Mouse (Mus musculus) stomach, postnatal 0 days (tissue): ENCODE measurements around the gene Cfap43. TPM values are rescaled to one million over a fixed set of nuclear protein-coding genes. Genes with fewer than 3 reads are reported as not detected.
A peak's percentile ranks its signal among the peaks of the same experiment; 100 is the strongest.

Source experiments
- ATAC-seq: fragments of 200-750 bp; cut with Nextera tagmentation; 2 replicates; pipeline ENCODE4 v1.8.0; 2017; ENCODE audit not compliant: low FRiP score, low TSS enrichment
- DNase-seq: peaks from one replicate; pipeline ENCODE4 v3.0.0-alpha.2; 2016; ENCODE audit warnings: low spot score
- H3K27ac ChIP-seq: fragments of 300-500 bp; sonication (generic); replicated peaks from 2 replicates; pipeline ENCODE4 v1.5.1; 2014; ENCODE audit warnings: mild to moderate bottlenecking, control low read depth
- H3K27me3 ChIP-seq: fragments of 300-500 bp; sonication (generic); 2 replicates; pipeline ENCODE4 v1.6.1; 2014; ENCODE audit warnings: low read length; ENCODE audit not compliant: control insufficient read depth, insufficient read depth
- H3K36me3 ChIP-seq: fragments of 300-500 bp; sonication (generic); 2 replicates; pipeline ENCODE4 v1.6.1; 2014; ENCODE audit warnings: low read length, mixed read lengths; ENCODE audit not compliant: control insufficient read depth, insufficient read depth
- H3K4me1 ChIP-seq: fragments of 300-500 bp; sonication (generic); replicated peaks from 2 replicates; pipeline ENCODE4 v1.6.1; 2014; ENCODE audit warnings: antibody characterized with exemption; ENCODE audit not compliant: control insufficient read depth, insufficient read depth
- H3K4me2 ChIP-seq: fragments of 300-500 bp; sonication (generic); replicated peaks from 2 replicates; pipeline ENCODE4 v1.6.1; 2014; ENCODE audit warnings: low read depth, mild to moderate bottlenecking, control low read depth, moderate library complexity
- H3K4me3 ChIP-seq: fragments of 300-500 bp; sonication (generic); 2 replicates; pipeline ENCODE4 v1.5.1; 2014; ENCODE audit warnings: low read depth, low read length, control low read depth
- H3K9ac ChIP-seq: fragments of 300-500 bp; sonication (generic); 2 replicates; pipeline ENCODE4 v1.6.1; 2014; ENCODE audit warnings: mild to moderate bottlenecking, low read length, control low read depth, mixed read lengths
- H3K9me3 ChIP-seq: fragments of 300-500 bp; sonication (generic); 2 replicates; pipeline ENCODE4 v1.6.1; 2016; ENCODE audit warnings: low read length; ENCODE audit not compliant: control insufficient read depth
- CTCF ChIP-seq: IDR thresholded peaks from 2 replicates; pipeline ENCODE4 v1.5.1; 2016; ENCODE audit warnings: antibody characterized with exemption, low read depth, mild to moderate bottlenecking, moderate library complexity
- EP300 ChIP-seq: optimal IDR thresholded peaks from 2 replicates; pipeline ENCODE3; 2016; ENCODE audit warnings: antibody characterized with exemption
- WGBS: fragments of 180-500 bp; shearing (Covaris S2); extraction: QIAGEN DNeasy Blood & Tissue Kit; methylation state at CpG from one replicate; pipeline ENCODE4 v1.1.7; 2014; 5-methylcytosine and 5-hydroxymethylcytosine counted together
- polyA plus RNA-seq: library from polyadenylated mRNA; unstranded; fragments of >200 nt; fragmentation: Nextera tagmentation; extraction: Ambion mirVana; gene quantifications from 2 replicates; pipeline ENCODE4 v1.2.1, GENCODE M21; 2015

Cfap43 gene
- polyA plus RNA-seq, 1 experiment from 2014 or later = 0.51 TPM

DNA sequence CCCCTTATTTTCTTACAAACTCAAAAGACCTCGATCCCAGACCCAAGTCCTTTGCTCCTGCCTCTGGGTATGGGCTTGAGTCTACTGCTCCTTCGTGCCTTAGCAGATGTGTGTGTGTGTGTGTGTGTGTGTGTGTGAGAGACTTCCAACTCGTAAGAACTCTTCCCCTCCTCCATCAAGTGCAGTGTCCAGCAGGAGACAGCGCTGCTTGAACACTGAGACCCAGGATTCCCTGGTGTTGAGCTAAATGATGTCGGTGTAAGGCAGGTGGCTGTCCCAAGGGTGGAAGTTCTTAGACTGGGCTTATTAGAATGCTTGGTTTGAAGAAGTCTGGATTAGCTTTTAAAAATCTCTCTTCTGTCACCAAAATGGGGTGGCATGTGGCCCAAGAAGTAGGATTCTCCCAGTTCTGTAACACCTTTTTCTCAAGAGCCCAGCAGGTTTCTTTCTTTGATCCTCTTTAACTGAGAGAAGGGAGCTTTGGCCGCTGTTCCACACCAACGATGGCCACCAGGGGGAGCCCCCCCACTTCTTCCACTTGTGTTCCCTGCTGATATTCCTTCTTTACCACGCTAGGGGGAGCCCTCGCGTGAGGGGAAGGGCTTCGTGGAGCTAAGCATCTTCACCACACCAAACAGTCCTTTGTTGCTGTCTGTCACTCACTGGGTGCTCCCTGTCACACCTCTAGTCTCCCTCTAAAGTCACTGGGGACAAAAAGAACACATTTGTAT is 36.8 kb downstream of the Cfap43 start:
- WGBS = 22% methylated on average over 11 of the region's 11 CpGs
- Histone ChIP-seq H3K4me2 (no peak overlapping the region), H3K4me3 (no peak overlapping the region), H3K4me1 (no peaks in the 10 kb centered on the region), H3K27ac (no peak overlapping the region), H3K27me3 (no peaks in the 10 kb centered on the region), H3K36me3 (no peaks in the 10 kb centered on the region), H3K9ac (no peak overlapping the region), H3K9me3 (no peaks in the 10 kb centered on the region)
- peak; percentile 62 for ATAC-seq
- DNase-seq = peak; percentile 90
- peak; percentile 100 for TF ChIP-seq CTCF
- TF ChIP-seq EP300 = no peak

DNA sequence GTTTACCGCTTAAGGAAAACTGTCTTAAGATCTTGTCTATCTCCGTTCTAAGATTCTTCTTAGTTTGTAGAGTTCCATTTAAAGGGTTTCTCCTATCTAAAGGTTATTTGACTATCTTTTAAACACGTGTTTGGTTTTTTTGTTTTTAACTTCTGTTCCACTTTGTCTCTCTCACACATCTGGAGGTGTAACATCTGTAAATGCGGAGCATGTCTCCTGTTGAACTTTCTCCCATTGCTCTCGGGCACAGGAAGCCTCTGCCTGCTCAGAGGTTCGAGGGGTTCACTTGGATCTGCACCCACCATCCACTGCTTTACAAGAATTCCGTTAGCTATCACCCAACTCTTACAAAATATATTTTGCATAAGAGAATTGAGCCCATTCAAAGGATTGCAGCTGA is 37.5 kb downstream of the Cfap43 start:
- no peak overlapping the region for H3K27ac ChIP-seq
- no peak overlapping the region for H3K4me2 ChIP-seq
- H3K36me3 ChIP-seq = no peaks in the 10 kb centered on the region
- no peaks in the 10 kb centered on the region for H3K4me1 ChIP-seq
- no peaks in the 10 kb centered on the region for H3K27me3 ChIP-seq
- H3K4me3 ChIP-seq = no peak overlapping the region
- no peak for ATAC-seq
- no peak for DNase-seq
- no peaks in the 10 kb centered on the region for H3K9me3 ChIP-seq
- 76% methylated on average over 7 of the region's 7 CpGs for WGBS
- TF ChIP-seq EP300 (no peak), CTCF (no peak)
- H3K9ac ChIP-seq = no peak overlapping the region

DNA sequence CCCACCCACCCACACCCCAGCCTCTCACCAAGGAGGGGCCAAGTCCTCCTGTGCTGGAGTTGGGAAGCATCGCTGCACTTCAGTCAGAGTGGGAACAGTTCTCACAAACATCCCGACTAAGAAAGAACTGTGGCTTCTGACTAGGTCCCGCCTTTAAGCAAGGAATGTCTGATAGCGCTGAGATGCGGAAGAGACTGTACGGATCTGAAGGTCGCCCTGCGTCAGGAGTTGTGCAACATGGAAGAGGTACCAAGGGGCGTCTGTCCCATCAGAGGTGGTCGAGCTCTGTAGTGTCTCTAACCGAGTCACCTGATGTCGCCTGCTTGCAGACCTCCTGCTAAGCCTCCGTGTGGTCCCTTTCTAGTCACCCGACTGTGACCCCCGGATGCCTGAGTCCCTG is 42.8 kb downstream of the Cfap43 start:
- ATAC-seq (peak; percentile 36; the same call in 1 of the 2 replicates), DNase-seq (no peak)
- Histone ChIP-seq H3K4me3 (no peak overlapping the region), H3K27ac (no peak overlapping the region), H3K4me1 (no peaks in the 10 kb centered on the region), H3K27me3 (no peaks in the 10 kb centered on the region), H3K9ac (no peak overlapping the region), H3K4me2 (no peak overlapping the region), H3K36me3 (no peaks in the 10 kb centered on the region), H3K9me3 (no peaks in the 10 kb centered on the region)
- TF ChIP-seq EP300 = no peak
- no peak for TF ChIP-seq CTCF
- WGBS = 57% methylated on average over 15 of the region's 15 CpGs

DNA sequence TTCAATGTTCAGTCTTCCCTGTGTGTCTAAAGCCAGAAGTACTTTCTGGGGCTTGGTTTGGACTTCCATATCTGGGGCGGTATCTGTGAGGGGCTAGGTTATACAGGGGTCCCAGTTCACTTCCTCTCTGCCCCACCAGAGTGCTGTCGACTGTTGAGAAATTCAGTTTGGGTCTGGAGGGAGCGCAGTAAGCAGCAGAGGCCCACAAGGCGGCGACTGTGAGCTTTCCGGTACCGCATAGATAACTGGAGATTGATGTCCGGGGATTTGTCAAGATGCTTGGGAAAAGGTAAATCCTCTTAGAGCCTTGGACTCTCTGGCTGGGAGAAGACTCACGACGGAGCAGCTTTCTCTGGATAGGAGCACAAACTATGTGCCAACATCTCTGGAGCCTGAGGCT is 47.6 kb downstream of the Cfap43 start:
- no peak for DNase-seq
- TF ChIP-seq CTCF (peak; percentile 65), EP300 (no peak)
- no peak for ATAC-seq

DNA sequence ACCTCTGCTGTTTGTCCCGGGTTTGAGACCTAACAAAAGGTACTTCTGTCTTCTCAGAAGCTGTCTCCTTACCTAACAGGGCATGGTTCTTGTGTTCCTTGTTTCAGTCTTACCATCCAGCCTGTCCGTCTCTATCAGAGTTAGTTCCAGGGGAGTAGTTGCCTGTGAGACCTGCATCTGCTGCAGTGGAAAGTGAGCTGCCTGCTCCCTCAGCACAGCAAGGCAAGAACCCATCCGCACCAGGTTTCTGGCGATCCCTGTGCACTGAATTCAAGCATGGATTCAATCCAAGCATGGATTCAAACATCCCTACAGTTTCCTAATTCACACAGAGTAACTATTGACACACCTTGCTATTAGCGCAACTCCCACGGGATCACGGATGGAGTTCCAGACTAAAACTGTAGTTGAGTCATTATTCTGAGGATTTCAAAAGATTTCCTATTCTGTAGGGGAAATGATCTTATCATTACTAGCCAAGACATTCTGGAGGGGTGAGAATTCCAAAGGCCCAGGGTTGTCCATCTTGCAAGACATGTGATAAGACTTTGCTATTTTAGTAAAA is 48.9 kb downstream of the Cfap43 start:
- Histone ChIP-seq H3K4me3 (no peak overlapping the region), H3K9me3 (no peaks in the 10 kb centered on the region), H3K27me3 (no peaks in the 10 kb centered on the region), H3K36me3 (no peaks in the 10 kb centered on the region), H3K4me2 (peak overlapping the region; percentile 14; the same call in 1 of the 2 replicates), H3K27ac (peak overlapping the region; percentile 73), H3K4me1 (no peaks in the 10 kb centered on the region), H3K9ac (no peak overlapping the region)
- DNase-seq (peak; percentile 33), ATAC-seq (no peak)
- TF ChIP-seq CTCF (no peak), EP300 (no peak)
- 51% methylated on average over 7 of the region's 7 CpGs for WGBS

More for the DNA sequence above, 47.6 kb downstream of the Cfap43 start:
- Histone ChIP-seq H3K9me3 (no peaks in the 10 kb centered on the region), H3K36me3 (no peaks in the 10 kb centered on the region), H3K4me3 (no peak overlapping the region), H3K4me1 (no peaks in the 10 kb centered on the region), H3K27ac (no peak overlapping the region), H3K27me3 (no peaks in the 10 kb centered on the region), H3K9ac (no peak overlapping the region), H3K4me2 (no peak overlapping the region)
- WGBS = 40% methylated on average over 10 of the region's 10 CpGs

DNA sequence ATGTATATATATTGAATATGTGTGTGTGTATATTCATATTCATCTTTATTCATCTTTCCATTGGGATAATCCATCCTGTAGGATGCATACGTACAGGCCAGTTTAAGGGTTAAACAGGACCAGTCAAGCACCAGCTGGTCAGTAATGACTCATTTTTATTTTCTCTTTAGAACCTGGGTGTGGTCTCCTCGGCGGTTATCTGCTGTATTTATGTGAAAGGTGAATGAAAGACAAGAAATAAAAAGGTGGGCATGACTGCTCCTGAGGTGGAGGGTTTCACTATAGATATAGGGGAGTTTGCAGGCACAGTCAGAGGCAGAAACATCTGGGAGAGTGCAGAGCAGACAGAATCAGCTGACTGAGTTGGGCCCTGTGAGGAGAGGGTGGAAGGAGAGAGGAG is 49.6 kb downstream of the Cfap43 start:
- H3K27ac ChIP-seq = peak overlapping the region; percentile 73
- no peak overlapping the region for H3K4me3 ChIP-seq
- DNase-seq (no peak), ATAC-seq (peak; percentile 31)
- no peaks in the 10 kb centered on the region for H3K9me3 ChIP-seq
- no peaks in the 10 kb centered on the region for H3K4me1 ChIP-seq
- H3K4me2 ChIP-seq = peak overlapping the region; percentile 5; the same call in 1 of the 2 replicates
- TF ChIP-seq CTCF (no peak), EP300 (no peak)
- peak overlapping the region; percentile 31; the same call in 1 of the 2 replicates for H3K9ac ChIP-seq
- no peaks in the 10 kb centered on the region for H3K36me3 ChIP-seq
- 19% methylated on average over 3 of the region's 3 CpGs for WGBS
- no peaks in the 10 kb centered on the region for H3K27me3 ChIP-seq
